Mouse (Mus musculus) effector memory CD4-positive, alpha-beta T cell, adult 7 months (primary cell): ENCODE data around the gene Dnajb1. TPM values are rescaled to one million over a fixed set of nuclear protein-coding genes. Genes with fewer than 3 reads are reported as not detected.

Experiments used
- polyA plus RNA-seq: library from polyadenylated mRNA; unstranded; fragments of 100-300 nt; shearing (Covaris generic); gene quantifications from one replicate; pipeline ENCODE4 v1.2.1, GENCODE M21; 2017

Dnajb1 gene
- 430 TPM for polyA plus RNA-seq

GRCm38 (mm10) chr8:83607661-83608397 lies at the start of gene Dnajb1, which contains the start of gene Tecr:
TSS of gene Dnajb1 (plus strand) at chr8:83608193.
TSS of gene Tecr (minus strand) at chr8:83607971.

DNA sequence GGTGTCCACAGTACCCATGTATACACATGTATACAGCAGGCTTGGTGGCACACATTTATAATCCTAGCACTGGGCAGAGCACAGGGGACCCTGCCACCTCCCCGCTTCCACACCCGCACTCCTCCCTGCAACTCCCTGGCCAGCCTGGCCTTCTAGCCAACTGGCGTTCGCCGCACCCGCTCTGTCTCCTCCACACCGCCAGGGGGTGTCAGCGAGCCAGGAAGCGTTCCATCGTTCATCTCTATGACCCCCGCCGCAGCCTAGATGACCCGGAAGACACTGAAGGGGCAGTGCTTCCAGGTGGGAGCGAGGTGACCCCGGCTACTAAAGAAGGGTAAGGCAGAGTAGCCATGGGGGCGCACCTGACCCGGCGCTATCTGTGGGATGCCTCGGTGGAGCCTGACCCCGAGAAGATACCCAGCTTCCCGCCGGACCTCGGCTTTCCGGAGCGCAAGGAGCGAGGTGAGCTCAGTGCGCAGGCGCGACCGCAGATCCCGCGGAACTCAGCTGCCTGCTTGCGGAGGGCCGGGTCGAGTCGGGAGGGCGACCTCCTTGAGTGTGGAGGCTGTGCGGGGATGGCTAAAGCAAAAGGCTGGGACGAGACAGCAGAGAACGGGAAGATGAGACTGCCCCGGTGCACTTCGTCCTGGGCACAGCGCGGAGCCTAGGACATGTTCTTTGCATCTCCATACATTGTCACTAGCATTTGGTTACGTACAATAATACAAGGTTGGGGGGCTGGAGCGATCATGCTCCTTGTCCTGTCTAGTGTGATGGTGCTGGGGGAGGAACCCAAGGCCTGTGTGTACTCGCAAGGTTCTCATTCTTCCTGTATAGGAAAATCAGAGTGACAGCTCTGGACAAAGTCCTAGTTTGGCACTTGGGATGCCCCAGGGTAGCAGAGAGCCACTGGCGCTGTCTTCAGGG lies 41.3 kb upstream of the Dnajb1 start, which contains the start of gene Ndufb7:
TSS of gene Ndufb7 (plus strand) at position 203 of the 927 bp plus-strand sequence.

DNA sequence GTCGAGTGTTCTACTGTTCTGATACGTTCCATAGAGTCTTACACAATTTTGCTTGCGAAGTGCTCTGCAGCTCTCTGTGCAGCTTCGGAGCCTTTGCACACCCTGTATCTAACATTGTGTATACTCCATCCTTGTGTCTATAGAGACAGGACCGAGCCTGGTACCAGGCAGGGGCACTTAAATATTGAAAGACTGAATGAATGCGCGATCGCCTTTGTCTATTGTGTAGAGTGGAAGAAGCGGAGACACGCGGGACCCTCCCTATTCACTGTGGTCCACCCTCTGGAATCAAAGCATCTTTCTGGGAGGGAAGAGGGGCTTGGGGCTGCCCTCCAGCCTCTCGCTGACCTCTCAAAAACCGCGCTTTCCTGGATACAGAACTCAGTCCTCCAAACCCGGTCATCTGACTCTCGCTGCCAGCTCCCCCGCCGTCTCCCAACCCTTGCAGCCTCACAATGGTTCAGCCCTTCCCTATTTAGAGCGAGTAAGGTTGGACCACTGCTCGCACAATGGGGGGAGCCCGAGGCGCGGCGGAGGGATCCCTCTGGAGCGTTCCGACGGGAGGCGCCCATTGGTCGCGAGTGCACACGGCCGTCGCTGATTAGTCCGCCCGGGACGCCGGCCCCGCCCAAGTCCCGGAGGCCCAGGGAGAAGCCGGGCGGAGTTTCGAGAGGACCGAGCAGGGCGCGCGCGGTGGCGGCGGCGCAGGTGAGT lies 44.2 kb downstream of the Dnajb1 start, which contains the start of gene Gipc1:
TSS of gene Gipc1 (plus strand) at position 648 of the 714 bp plus-strand sequence.

Other genes starting within 250 kb of the Dnajb1 start
- gene Clgn, start 218.3 kb upstream of the Dnajb1 start, polyA plus RNA-seq: not detected
- gene Scoc, start 149.8 kb upstream of the Dnajb1 start, polyA plus RNA-seq: 17.7 TPM
- 0.32 TPM for gene Olfr370, start 72.4 kb upstream of the Dnajb1 start, polyA plus RNA-seq
- 128 TPM for gene Ndufb7, start 41.5 kb upstream of the Dnajb1 start, polyA plus RNA-seq
- 283 TPM for gene Tecr, start 222 bp upstream of the Dnajb1 start, polyA plus RNA-seq
- gene Gipc1, start 44.5 kb downstream of the Dnajb1 start, polyA plus RNA-seq: 12.2 TPM
- 3.3 TPM for gene Ptger1, start 58.5 kb downstream of the Dnajb1 start, polyA plus RNA-seq
- 187 TPM for gene Pkn1, start 91.0 kb downstream of the Dnajb1 start, polyA plus RNA-seq
- 141 TPM for gene Ddx39, start 107.0 kb downstream of the Dnajb1 start, polyA plus RNA-seq
- 521 TPM for gene Adgre5, start 133.1 kb downstream of the Dnajb1 start, polyA plus RNA-seq